ENCODE assay signal across 15 mouse cellular contexts in the genomic region with DNA sequence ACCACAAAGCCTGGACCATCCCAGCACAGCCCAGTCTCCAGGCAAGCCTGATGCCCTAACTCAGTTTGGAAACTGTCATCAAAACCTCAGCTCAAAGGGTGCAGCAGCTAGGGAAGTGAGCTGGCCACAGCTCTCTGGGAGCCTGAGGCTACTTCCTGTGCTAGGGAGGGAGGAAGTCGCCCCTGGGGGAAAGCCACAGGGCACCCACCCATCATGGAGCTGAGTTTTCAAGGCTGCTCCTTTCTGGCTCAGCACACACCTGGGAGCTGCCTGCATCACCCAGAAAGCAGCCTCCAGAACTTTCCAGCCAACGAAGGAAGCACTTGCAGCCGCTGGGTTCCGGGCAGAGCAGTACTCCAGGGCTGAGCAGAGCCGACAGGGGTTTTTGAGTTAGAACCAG. TPM values are rescaled to one million over a fixed set of nuclear protein-coding genes. Genes with fewer than 3 reads are reported as not detected.
DNase-seq lines count a peak whose midpoint lies in the region; ATAC-seq and TF ChIP-seq lines count a peak whose summit lies in the region.
"Had no signal": no experiment of that assay in that cellular context is flagged by ENCODE, and none has a peak within 500 bp of the region (broad histone marks: within the 10 kb centered on the region; RNA-seq: fewer than 3 reads in every experiment).

No protein-coding gene starts in this region.

- no peaks in the 10 kb centered on the region for H3K9me3 ChIP-seq in ES-Bruce4 (replicated peaks; ENCODE audit: control insufficient read depth, insufficient read depth, low read length, poor library complexity, severe bottlenecking)
- H3K9me3 ChIP-seq: lung, embryonic 15.5 days had no signal

- TF ChIP-seq CTCF in ES-Bruce4 (IDR thresholded peaks at IDR 0.05; ENCODE audit: low read depth, low read length) = no peak

- peak; percentile 23 to 54 for DNase-seq in heart, adult 18-20 months
- no peak for DNase-seq in heart, postnatal 25 days (ENCODE audit: low spot score)
- DNase-seq in natural killer cell, adult 2 months (ENCODE audit: low spot score in 2 of 2) = peak; percentile 17 to 32
- DNase-seq in adrenal gland, adult (ENCODE audit: inconsistent age in 2 of 2, low spot score in 1 of 2) = no peak
- DNase-seq in embryo, embryonic 11 days = no peak
- no peak for DNase-seq in kidney, adult 18-20 months
- DNase-seq: gastrocnemius, postnatal 10 days; kidney, postnatal 14 days; layer of hippocampus, postnatal 36 days; liver had no signal

- H3K4me1 ChIP-seq in ES-Bruce4 (ENCODE audit: control insufficient read depth, insufficient read depth, low read length) = peaks cover 5% of the 10 kb centered on the region

- no peaks in the 10 kb centered on the region for H3K36me3 ChIP-seq in ES-Bruce4 (ENCODE audit: control insufficient read depth, insufficient read depth, low read length, poor library complexity, severe bottlenecking)
- H3K36me3 ChIP-seq: lung, embryonic 15.5 days had no signal

- H3K9ac ChIP-seq in ES-Bruce4 (ENCODE audit: low read depth, poor library complexity, severe bottlenecking) = no peak overlapping the region
- H3K9ac ChIP-seq: lung, embryonic 15.5 days had no signal

- TF ChIP-seq POLR2A in ES-Bruce4 (IDR thresholded peaks at IDR 0.05; ENCODE audit: insufficient read depth, low read length) = no peak

- H3K27me3 ChIP-seq in ES-Bruce4 (ENCODE audit: control insufficient read depth, insufficient read depth, low read length, poor library complexity, severe bottlenecking) = no peaks in the 10 kb centered on the region

- H3K4me3 ChIP-seq in ES-Bruce4 (ENCODE audit: low read depth, low read length) = no peak overlapping the region
- H3K4me3 ChIP-seq: lung, embryonic 15.5 days had no signal

- no peak overlapping the region for H3K27ac ChIP-seq in ES-Bruce4 (ENCODE audit: insufficient read depth, low read length)
- H3K27ac ChIP-seq: hindbrain, postnatal 0 days; lung, embryonic 15.5 days had no signal

- intact Hi-C loops in heart, postnatal 25 days (cut with DNase I) = no loop called here

- ATAC-seq in hematopoietic stem cell, adult 5-6 weeks (replicated peaks in 1 of 2; ENCODE audit: insufficient read depth in 1 of 2, low FRiP score in 2 of 2, low TSS enrichment in 1 of 2, low read depth in 1 of 2, poor library complexity in 2 of 2, severe bottlenecking in 2 of 2) = peak; percentile 73 to 74
- ATAC-seq: hindbrain, postnatal 0 days; midbrain, embryonic 16.5 days had no signal

- 0 out of 2 replicates have a peak, but pooled peaks have one; percentile 15 for TF ChIP-seq EP300 in ES-Bruce4 (IDR thresholded peaks at IDR 0.05; ENCODE audit: insufficient read depth, low read depth, low read length)

RNA-seq across cellular contexts. Expression of a gene that starts 18.4 kb away (rescaled TPM):
- 10 to 100 TPM in 1 of 2 experiments, 1 to 10 TPM in 1; 8.7 to 10.1 TPM for total RNA-seq in heart, adult 18-20 months (2021)
- 10 to 100 TPM; 16.7 to 20.8 TPM for total RNA-seq in heart, postnatal 25 days (2021)
- 7.8 and 8.7 TPM in 2 replicates for polyA plus RNA-seq in ES-Bruce4 (2011; ENCODE audit: insufficient read depth, insufficient read length, low read depth, missing spikeins)
- total RNA-seq in hematopoietic stem cell, adult 5-6 weeks (2017) = 5.6 and 9.6 TPM in 2 replicates

Comparison
In these comparisons a context has a peak if more than half of its experiments do, and no peak if none do; other contexts are left out.
1. DNase-seq: peak in heart, adult 18-20 months (2 of 2) and natural killer cell, adult 2 months (2 of 2); none in heart, postnatal 25 days (single experiment), adrenal gland, adult (0 of 2), embryo, embryonic 11 days (single experiment) and kidney, adult 18-20 months (single experiment).